ENCODE assay signal across 9 mouse cellular contexts in the genomic region with DNA sequence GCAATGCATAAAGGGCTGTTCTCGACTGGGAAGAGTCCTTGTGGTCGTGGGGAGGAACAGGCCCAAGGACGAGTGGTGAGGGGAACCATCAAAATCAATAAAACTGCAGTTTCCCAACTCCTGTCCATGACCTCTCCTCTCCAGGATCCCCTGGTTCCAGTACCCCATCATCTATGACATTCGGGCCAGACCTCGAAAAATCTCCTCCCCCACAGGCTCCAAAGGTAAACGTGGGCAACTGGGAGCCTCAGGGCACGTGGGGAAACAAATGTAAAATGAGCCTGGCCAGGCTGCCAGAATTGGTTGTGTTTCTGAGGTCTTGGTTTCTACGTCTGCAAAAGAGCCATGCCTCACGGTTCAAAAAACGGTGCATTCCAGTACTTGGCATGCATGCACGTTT. TPM values are rescaled to one million over a fixed set of nuclear protein-coding genes. Genes with fewer than 3 reads are reported as not detected.
DNase-seq lines count a peak whose midpoint lies in the region; ATAC-seq and TF ChIP-seq lines count a peak whose summit lies in the region.
"Had no signal": no experiment of that assay in that cellular context is flagged by ENCODE, and none has a peak within 500 bp of the region (broad histone marks: within the 10 kb centered on the region; RNA-seq: fewer than 3 reads in every experiment).

No protein-coding gene starts in this region.

- WGBS in kidney, postnatal 0 days = 8% methylated on average over 11 of the region's 11 CpGs
- 16% methylated on average over 11 of the region's 11 CpGs for WGBS in embryonic facial prominence, embryonic 11.5 days
- WGBS in hindbrain, postnatal 0 days = 23% methylated on average over 11 of the region's 11 CpGs
- WGBS in midbrain, embryonic 16.5 days = 23% methylated on average over 11 of the region's 11 CpGs

- peak overlapping the region; percentile 92 for H3K4me3 ChIP-seq in kidney, postnatal 0 days (replicated peaks; ENCODE audit: low read depth, low read length)
- H3K4me3 ChIP-seq in embryonic facial prominence, embryonic 11.5 days (ENCODE audit: low read depth, low read length) = peak overlapping the region; percentile 70
- peak overlapping the region; percentile 99 for H3K4me3 ChIP-seq in hindbrain, postnatal 0 days (ENCODE audit: low read length)
- peak overlapping the region; percentile 98 for H3K4me3 ChIP-seq in midbrain, embryonic 16.5 days (ENCODE audit: low read depth, low read length)

- H3K4me1 ChIP-seq in kidney, postnatal 0 days (replicated peaks; ENCODE audit: insufficient read depth, low read length) = peaks cover 19% of the 10 kb centered on the region; the same call in 1 of the 2 replicates
- no peaks in the 10 kb centered on the region; the same call in 1 of the 2 replicates for H3K4me1 ChIP-seq in embryonic facial prominence, embryonic 11.5 days (ENCODE audit: control insufficient read depth, insufficient read depth, low read length)
- peaks cover 27% of the 10 kb centered on the region for H3K4me1 ChIP-seq in hindbrain, postnatal 0 days (ENCODE audit: insufficient read depth, low read length)
- H3K4me1 ChIP-seq in midbrain, embryonic 16.5 days (ENCODE audit: control insufficient read depth, insufficient read depth, low read length) = peaks cover 31% of the 10 kb centered on the region

- no peak for TF ChIP-seq CTCF in kidney, postnatal 0 days (IDR thresholded peaks at IDR 0.05; ENCODE audit: low read depth)
- no peak; the same call in 1 of the 2 replicates for TF ChIP-seq CTCF in hindbrain, postnatal 0 days (IDR thresholded peaks at IDR 0.05; ENCODE audit: low read depth)

- no peaks in the 10 kb centered on the region for H3K9me3 ChIP-seq in kidney, postnatal 0 days (replicated peaks; ENCODE audit: low read length)
- no peaks in the 10 kb centered on the region for H3K9me3 ChIP-seq in embryonic facial prominence, embryonic 11.5 days (replicated peaks; ENCODE audit: control insufficient read depth, low read length)
- H3K9me3 ChIP-seq in hindbrain, postnatal 0 days (ENCODE audit: low read length) = no peaks in the 10 kb centered on the region
- no peaks in the 10 kb centered on the region for H3K9me3 ChIP-seq in midbrain, embryonic 16.5 days (replicated peaks; ENCODE audit: control insufficient read depth, low read length, poor library complexity, severe bottlenecking)

- H3K9ac ChIP-seq in kidney, postnatal 0 days (ENCODE audit: low read depth, low read length) = peak overlapping the region; percentile 94
- H3K9ac ChIP-seq in embryonic facial prominence, embryonic 11.5 days (replicated peaks; ENCODE audit: low read length) = peak overlapping the region; percentile 87
- H3K9ac ChIP-seq in hindbrain, postnatal 0 days (replicated peaks; ENCODE audit: low read length) = peak overlapping the region; percentile 97
- peak overlapping the region; percentile 96 for H3K9ac ChIP-seq in midbrain, embryonic 16.5 days (ENCODE audit: low read depth, low read length)

- H3K36me3 ChIP-seq in kidney, postnatal 0 days (ENCODE audit: insufficient read depth, low read length) = peaks cover 27% of the 10 kb centered on the region
- peaks cover 10% of the 10 kb centered on the region for H3K36me3 ChIP-seq in embryonic facial prominence, embryonic 11.5 days (replicated peaks; ENCODE audit: control insufficient read depth, insufficient read depth, low read depth, low read length)
- H3K36me3 ChIP-seq in hindbrain, postnatal 0 days (ENCODE audit: insufficient read depth, low read length) = peaks cover 27% of the 10 kb centered on the region; the same call in 1 of the 2 replicates
- peaks cover 28% of the 10 kb centered on the region for H3K36me3 ChIP-seq in midbrain, embryonic 16.5 days (ENCODE audit: control insufficient read depth, insufficient read depth, low read length)

- H3K4me2 ChIP-seq in kidney, postnatal 0 days (ENCODE audit: low read length) = peak overlapping the region; percentile 92
- peak overlapping the region; percentile 89 for H3K4me2 ChIP-seq in embryonic facial prominence, embryonic 11.5 days (ENCODE audit: low read depth, low read length)
- peak overlapping the region; percentile 93 for H3K4me2 ChIP-seq in hindbrain, postnatal 0 days (ENCODE audit: low read depth, low read length)
- peak overlapping the region; percentile 87 for H3K4me2 ChIP-seq in midbrain, embryonic 16.5 days (ENCODE audit: low read length)

- no peak for ATAC-seq in kidney, postnatal 0 days (replicated peaks; ENCODE audit: low FRiP score, low read depth)
- ATAC-seq in embryonic facial prominence, embryonic 11.5 days (replicated peaks; ENCODE audit: insufficient number of reproducible peaks, low FRiP score, low TSS enrichment, low read depth) = no peak
- no peak for ATAC-seq in hindbrain, postnatal 0 days
- no peak; the same call in 1 of the 2 replicates for ATAC-seq in midbrain, embryonic 16.5 days

- no peak for DNase-seq in kidney, postnatal 0 days (ENCODE audit: low spot score)
- no peak for DNase-seq in kidney, postnatal 36 days
- no peak for DNase-seq in embryonic facial prominence, embryonic 11.5 days (ENCODE audit: low spot score)
- no peak for DNase-seq in hindbrain, postnatal 0 days (ENCODE audit: low spot score)
- no peak for DNase-seq in layer of hippocampus, postnatal 10 days (ENCODE audit: low spot score in 2 of 2)
- DNase-seq in spleen, postnatal 4 days (ENCODE audit: low spot score in 2 of 2) = no peak
- no peak for DNase-seq in adrenal gland, adult 18-20 months (ENCODE audit: low spot score in 2 of 2)
- DNase-seq: right cerebral cortex, postnatal 14 days had no signal

- no peaks in the 10 kb centered on the region for H3K27me3 ChIP-seq in kidney, postnatal 0 days (ENCODE audit: insufficient read depth, low read length)
- H3K27me3 ChIP-seq in embryonic facial prominence, embryonic 11.5 days (ENCODE audit: control insufficient read depth, insufficient read depth, low read length) = no peaks in the 10 kb centered on the region
- H3K27me3 ChIP-seq in hindbrain, postnatal 0 days (ENCODE audit: insufficient read depth, low read length) = no peaks in the 10 kb centered on the region
- H3K27me3 ChIP-seq in midbrain, embryonic 16.5 days (ENCODE audit: control insufficient read depth, insufficient read depth, low read depth, low read length) = no peaks in the 10 kb centered on the region

- H3K27ac ChIP-seq in kidney, postnatal 0 days = peak overlapping the region; percentile 91
- H3K27ac ChIP-seq in embryonic facial prominence, embryonic 11.5 days (replicated peaks; ENCODE audit: low read depth, low read length) = peak overlapping the region; percentile 53; the same call in 1 of the 2 replicates
- H3K27ac ChIP-seq in hindbrain, postnatal 0 days = peak overlapping the region; percentile 89
- H3K27ac ChIP-seq in midbrain, embryonic 16.5 days (ENCODE audit: low read length) = peak overlapping the region; percentile 86; the same call in 1 of the 2 replicates

RNA-seq across cellular contexts. Expression of a gene that starts 0.8 kb away (rescaled TPM):
- polyA plus RNA-seq in kidney, postnatal 0 days (2015; fragmentation: Nextera tagmentation; extraction: Ambion mirVana) = 404 and 411 TPM in 2 replicates
- 371 and 375 TPM in 2 replicates for polyA plus RNA-seq in embryonic facial prominence, embryonic 11.5 days (2014; fragmentation: Nextera tagmentation; extraction: Ambion mirVana)
- total RNA-seq in hindbrain, postnatal 0 days (2014; rRNA removed) = 218 and 223 TPM in 2 replicates
- 267 and 270 TPM in 2 replicates for polyA plus RNA-seq in hindbrain, postnatal 0 days (2015; fragmentation: Nextera tagmentation; extraction: Ambion mirVana)
- polyA plus RNA-seq in midbrain, embryonic 16.5 days (2015; fragmentation: Nextera tagmentation; extraction: Ambion mirVana) = 240 and 245 TPM in 2 replicates
- total RNA-seq in layer of hippocampus, postnatal 10 days (2021) = 100 to 1,000 TPM; 159 to 164 TPM
- total RNA-seq in adrenal gland, adult 18-20 months (2021) = 100 to 1,000 TPM; 285 to 301 TPM

RNA-seq across cellular contexts. Expression of a gene that starts 0.9 kb away (rescaled TPM):
- polyA plus RNA-seq in kidney, postnatal 0 days (2015; fragmentation: Nextera tagmentation; extraction: Ambion mirVana) = 166 and 183 TPM in 2 replicates
- 251 and 254 TPM in 2 replicates for polyA plus RNA-seq in embryonic facial prominence, embryonic 11.5 days (2014; fragmentation: Nextera tagmentation; extraction: Ambion mirVana)
- 75.8 and 102 TPM in 2 replicates for total RNA-seq in hindbrain, postnatal 0 days (2014; rRNA removed)
- 100 and 102 TPM in 2 replicates for polyA plus RNA-seq in hindbrain, postnatal 0 days (2015; fragmentation: Nextera tagmentation; extraction: Ambion mirVana)
- 95.3 and 101 TPM in 2 replicates for polyA plus RNA-seq in midbrain, embryonic 16.5 days (2015; fragmentation: Nextera tagmentation; extraction: Ambion mirVana)
- 10 to 100 TPM; 49.4 to 53.8 TPM for total RNA-seq in layer of hippocampus, postnatal 10 days (2021)
- 10 to 100 TPM; 81.0 to 86.4 TPM for total RNA-seq in adrenal gland, adult 18-20 months (2021)

RNA-seq across cellular contexts. Expression of a gene that starts 25.6 kb away (rescaled TPM):
- polyA plus RNA-seq in kidney, postnatal 0 days (2015; fragmentation: Nextera tagmentation; extraction: Ambion mirVana) = 13.0 and 13.6 TPM in 2 replicates
- 6.0 and 11.2 TPM in 2 replicates for polyA plus RNA-seq in embryonic facial prominence, embryonic 11.5 days (2014; fragmentation: Nextera tagmentation; extraction: Ambion mirVana)
- total RNA-seq in hindbrain, postnatal 0 days (2014; rRNA removed) = 3.8 and 3.9 TPM in 2 replicates
- 4.3 and 4.8 TPM in 2 replicates for polyA plus RNA-seq in hindbrain, postnatal 0 days (2015; fragmentation: Nextera tagmentation; extraction: Ambion mirVana)
- 2.4 and 4.0 TPM in 2 replicates for polyA plus RNA-seq in midbrain, embryonic 16.5 days (2015; fragmentation: Nextera tagmentation; extraction: Ambion mirVana)
- total RNA-seq in layer of hippocampus, postnatal 10 days (2021) = 1 to 10 TPM; 4.3 to 5.3 TPM
- total RNA-seq in adrenal gland, adult 18-20 months (2021) = 10 to 100 TPM in 1 of 2 experiments, 1 to 10 TPM in 1; 9.8 to 11.5 TPM

RNA-seq across cellular contexts. Expression of a gene that starts 28.3 kb away (rescaled TPM):
- 549 and 600 TPM in 2 replicates for polyA plus RNA-seq in kidney, postnatal 0 days (2015; fragmentation: Nextera tagmentation; extraction: Ambion mirVana)
- polyA plus RNA-seq in embryonic facial prominence, embryonic 11.5 days (2014; fragmentation: Nextera tagmentation; extraction: Ambion mirVana) = 518 and 553 TPM in 2 replicates
- total RNA-seq in hindbrain, postnatal 0 days (2014; rRNA removed) = 212 and 236 TPM in 2 replicates
- 643 and 649 TPM in 2 replicates for polyA plus RNA-seq in hindbrain, postnatal 0 days (2015; fragmentation: Nextera tagmentation; extraction: Ambion mirVana)
- polyA plus RNA-seq in midbrain, embryonic 16.5 days (2015; fragmentation: Nextera tagmentation; extraction: Ambion mirVana) = 665 and 679 TPM in 2 replicates
- total RNA-seq in layer of hippocampus, postnatal 10 days (2021) = 100 to 1,000 TPM; 329 to 345 TPM
- total RNA-seq in adrenal gland, adult 18-20 months (2021) = 100 to 1,000 TPM; 341 to 388 TPM

RNA-seq across cellular contexts. Expression of a gene that starts 42.9 kb away (rescaled TPM):
- not detected in 2 replicates for polyA plus RNA-seq in kidney, postnatal 0 days (2015; fragmentation: Nextera tagmentation; extraction: Ambion mirVana)
- not detected in 2 replicates for polyA plus RNA-seq in embryonic facial prominence, embryonic 11.5 days (2014; fragmentation: Nextera tagmentation; extraction: Ambion mirVana)
- 0.26 TPM in 1 of 2 replicates, not detected in the other for total RNA-seq in hindbrain, postnatal 0 days (2014; rRNA removed)
- polyA plus RNA-seq in hindbrain, postnatal 0 days (2015; fragmentation: Nextera tagmentation; extraction: Ambion mirVana) = not detected in 2 replicates
- not detected in 2 replicates for polyA plus RNA-seq in midbrain, embryonic 16.5 days (2015; fragmentation: Nextera tagmentation; extraction: Ambion mirVana)
- not detected for total RNA-seq in layer of hippocampus, postnatal 10 days (2021)
- total RNA-seq in adrenal gland, adult 18-20 months (2021) = not detected
